Mouse (Mus musculus): ENCODE results near the gene Foxk2. TPM values are rescaled to one million over a fixed set of nuclear protein-coding genes. Genes with fewer than 3 reads are reported as not detected.
"Not testable (repeated sequence)": the region's sequence is repeated elsewhere in the genome, so short reads cannot be mapped to it uniquely, and the experiment has no call there.

Gene Foxk2
- polyA plus RNA-seq, 1 experiment from 2014 or later, result 6.5 TPM

- Histone ChIP-seq H3K36me3 (ENCODE audit: control insufficient read depth, insufficient read depth, low read length) (peaks cover 17% of the 10 kb centered on the region), H3K27ac (ENCODE audit: low read length) (no peak overlapping the region), H3K9me3 (ENCODE audit: control insufficient read depth, low read length) (no peaks in the 10 kb centered on the region), H3K27me3 (ENCODE audit: control insufficient read depth, insufficient read depth, low read depth, low read length) (no peaks in the 10 kb centered on the region), H3K4me1 (replicated peaks; ENCODE audit: control insufficient read depth, insufficient read depth, low read length) (peaks cover 2% of the 10 kb centered on the region), H3K9ac (ENCODE audit: low read length) (no peak overlapping the region), H3K4me3 (ENCODE audit: low read length) (no peak overlapping the region), H3K4me2 (ENCODE audit: low read depth, low read length) (no peak overlapping the region)
- WGBS, result 75% methylated on average over 2 of the region's 2 CpGs
- no peak for ATAC-seq (ENCODE audit: low read depth)
Observed at GRCm38 (mm10) chr11:121348166-121348565, 88.4 kb downstream of the Foxk2 start.

DNA sequence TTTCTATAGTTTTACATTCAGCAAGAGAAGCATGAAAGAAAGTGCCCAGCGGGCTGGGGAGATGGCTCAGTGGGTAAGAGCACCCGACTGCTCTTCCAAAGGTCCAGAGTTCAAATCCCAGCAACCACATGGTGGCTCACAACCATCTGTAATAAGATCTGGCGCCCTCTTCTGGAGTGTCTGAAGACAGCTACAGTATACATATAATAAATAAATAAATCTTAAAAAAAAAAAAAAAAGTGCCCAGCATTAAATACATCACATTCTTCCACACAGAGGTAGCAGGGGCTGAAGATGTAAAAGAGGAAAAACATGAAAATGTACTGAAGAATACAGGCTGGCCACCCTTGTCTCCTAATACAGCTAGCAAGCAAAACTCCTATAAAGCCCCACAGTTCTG is 88.9 kb downstream of the Foxk2 start:
- peaks cover 17% of the 10 kb centered on the region for H3K36me3 ChIP-seq (ENCODE audit: control insufficient read depth, insufficient read depth, low read length)
- not testable (repeated sequence) for H3K27me3 ChIP-seq (ENCODE audit: control insufficient read depth, insufficient read depth, low read depth, low read length); H3K4me2 ChIP-seq (ENCODE audit: low read depth, low read length); ATAC-seq (ENCODE audit: low read depth); H3K4me3 ChIP-seq (ENCODE audit: low read length); H3K9me3 ChIP-seq (ENCODE audit: control insufficient read depth, low read length); H3K27ac ChIP-seq (ENCODE audit: low read length); H3K9ac ChIP-seq (ENCODE audit: low read length); H3K4me1 ChIP-seq (replicated peaks; ENCODE audit: control insufficient read depth, insufficient read depth, low read length)
- WGBS, result 85% methylated on average over 3 of the region's 3 CpGs

DNA sequence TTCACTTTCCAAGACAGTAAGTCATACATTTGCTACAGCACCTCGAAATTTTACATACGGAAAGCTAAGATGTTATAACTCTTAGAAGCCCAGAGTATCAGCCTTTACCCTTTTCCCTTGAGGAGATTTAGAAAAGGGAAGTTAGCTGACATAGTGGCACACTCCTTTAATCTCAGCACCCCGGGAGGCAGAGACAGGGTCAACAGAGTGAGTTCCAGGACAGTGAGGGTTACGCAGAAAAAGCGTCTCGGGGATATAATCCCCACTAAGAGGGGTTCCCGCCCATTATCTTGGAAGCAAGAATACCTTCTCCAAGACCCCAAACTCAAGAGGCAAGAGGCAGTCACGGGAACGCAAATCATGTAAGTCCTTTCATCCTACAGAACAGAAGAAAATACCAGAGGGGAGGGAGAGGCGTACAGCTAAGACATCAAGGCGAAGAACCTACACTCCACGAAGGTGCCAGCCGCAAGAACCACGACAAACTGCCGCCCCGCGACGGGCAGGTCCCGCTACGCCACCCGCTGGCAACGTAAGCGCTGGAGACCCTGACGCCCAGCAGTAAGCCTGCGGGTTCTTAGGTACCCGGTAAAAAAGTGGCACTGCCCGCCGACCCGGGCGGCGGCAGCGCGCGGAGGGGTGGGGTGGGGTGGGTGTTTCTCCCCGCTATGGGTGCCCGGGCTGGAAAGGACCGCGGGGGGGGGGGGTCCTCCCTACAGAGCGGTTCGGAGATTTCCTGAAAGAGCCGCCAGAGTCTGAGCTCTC is 93.7 kb downstream of the Foxk2 start:
- WGBS, result 1% methylated on average over 39 of the region's 41 CpGs
- H3K9ac ChIP-seq (ENCODE audit: low read length), result peak overlapping the region; percentile 98
- H3K36me3 ChIP-seq (ENCODE audit: control insufficient read depth, insufficient read depth, low read length), result peaks cover 7% of the 10 kb centered on the region
- no peak; the same call in 1 of the 2 replicates for ATAC-seq (ENCODE audit: low read depth)
- H3K4me1 ChIP-seq (replicated peaks; ENCODE audit: control insufficient read depth, insufficient read depth, low read length), result peaks cover 10% of the 10 kb centered on the region
- H3K4me3 ChIP-seq (ENCODE audit: low read length), result peak overlapping the region; percentile 100
- H3K4me2 ChIP-seq (ENCODE audit: low read depth, low read length), result peak overlapping the region; percentile 82
- H3K27ac ChIP-seq (ENCODE audit: low read length), result peak overlapping the region; percentile 85
- no peaks in the 10 kb centered on the region for H3K27me3 ChIP-seq (ENCODE audit: control insufficient read depth, insufficient read depth, low read depth, low read length)
- H3K9me3 ChIP-seq (ENCODE audit: control insufficient read depth, low read length), result no peaks in the 10 kb centered on the region

- WGBS, result under 1% methylated on average over 69 of the region's 69 CpGs
Observed at GRCm38 (mm10) chr11:121354091-121354707, 94.4 kb downstream of the Foxk2 start, which contains the start of gene Wdr45b. TSS of gene Wdr45b (minus strand) at chr11:121354445.

More at GRCm38 (mm10) chr11:121354091-121354707, 94.4 kb downstream of the Foxk2 start, which contains the start of gene Wdr45b:
- ATAC-seq (ENCODE audit: low read depth), result peak; percentile 99
- no peaks in the 10 kb centered on the region for H3K27me3 ChIP-seq (ENCODE audit: control insufficient read depth, insufficient read depth, low read depth, low read length)
- H3K9ac ChIP-seq (ENCODE audit: low read length), result peak within 1 kb of the TSS; percentile 98
- H3K9me3 ChIP-seq (ENCODE audit: control insufficient read depth, low read length), result no peaks in the 10 kb centered on the region
- peaks cover 10% of the 10 kb centered on the region for H3K4me1 ChIP-seq (replicated peaks; ENCODE audit: control insufficient read depth, insufficient read depth, low read length)
- peak within 1 kb of the TSS; percentile 85 for H3K27ac ChIP-seq (ENCODE audit: low read length)
- peak within 1 kb of the TSS; percentile 100 for H3K4me3 ChIP-seq (ENCODE audit: low read length)
- peaks cover 2% of the 10 kb centered on the region; the same call in 1 of the 2 replicates for H3K36me3 ChIP-seq (ENCODE audit: control insufficient read depth, insufficient read depth, low read length)
- peak within 1 kb of the TSS; percentile 91 for H3K4me2 ChIP-seq (ENCODE audit: low read depth, low read length)

Other genes with a start within 250 kb of the Foxk2 start
- gene Cd7, start 220.6 kb upstream of the Foxk2 start, polyA plus RNA-seq (2015; fragmentation: Nextera tagmentation; extraction: Ambion mirVana), result 1.3 and 1.8 TPM in 2 replicates
- 0.15 and 0.78 TPM in 2 replicates for gene Sectm1b, start 196.4 kb upstream of the Foxk2 start, polyA plus RNA-seq (2015; fragmentation: Nextera tagmentation; extraction: Ambion mirVana)
- gene Sectm1a, start 178.8 kb upstream of the Foxk2 start, polyA plus RNA-seq (2015; fragmentation: Nextera tagmentation; extraction: Ambion mirVana), result 0.58 TPM in 1 of 2 replicates, not detected in the other
- gene Tex19.2, start 141.3 kb upstream of the Foxk2 start, polyA plus RNA-seq (2015; fragmentation: Nextera tagmentation; extraction: Ambion mirVana), result not detected in 2 replicates
- gene Tex19.1, start 113.8 kb upstream of the Foxk2 start, polyA plus RNA-seq (2015; fragmentation: Nextera tagmentation; extraction: Ambion mirVana), result not detected in 2 replicates
- not detected in 2 replicates for gene Uts2r, start 99.7 kb upstream of the Foxk2 start, polyA plus RNA-seq (2015; fragmentation: Nextera tagmentation; extraction: Ambion mirVana)
- 7.1 and 8.9 TPM in 2 replicates for gene Hexdc, start 55.6 kb upstream of the Foxk2 start, polyA plus RNA-seq (2015; fragmentation: Nextera tagmentation; extraction: Ambion mirVana)
- 24.5 and 27.8 TPM in 2 replicates for gene Ogfod3, start 55.3 kb upstream of the Foxk2 start, polyA plus RNA-seq (2015; fragmentation: Nextera tagmentation; extraction: Ambion mirVana)
- gene Cybc1, start 30.7 kb upstream of the Foxk2 start, polyA plus RNA-seq (2015; fragmentation: Nextera tagmentation; extraction: Ambion mirVana), result 37.4 and 42.5 TPM in 2 replicates
- gene Narf, start 22.7 kb upstream of the Foxk2 start, polyA plus RNA-seq (2015; fragmentation: Nextera tagmentation; extraction: Ambion mirVana), result 53.6 and 55.8 TPM in 2 replicates
- 94.8 and 98.7 TPM in 2 replicates for gene Wdr45b, start 94.5 kb downstream of the Foxk2 start, polyA plus RNA-seq (2015; fragmentation: Nextera tagmentation; extraction: Ambion mirVana)
- gene Rab40b, start 128.3 kb downstream of the Foxk2 start, polyA plus RNA-seq (2015; fragmentation: Nextera tagmentation; extraction: Ambion mirVana), result 6.0 and 7.1 TPM in 2 replicates
- 6.7 and 9.3 TPM in 2 replicates for gene Fn3krp, start 161.4 kb downstream of the Foxk2 start, polyA plus RNA-seq (2015; fragmentation: Nextera tagmentation; extraction: Ambion mirVana)
- gene Fn3k, start 174.9 kb downstream of the Foxk2 start, polyA plus RNA-seq (2015; fragmentation: Nextera tagmentation; extraction: Ambion mirVana), result 0.60 and 1.3 TPM in 2 replicates
- 31.6 and 35.6 TPM in 2 replicates for gene Tbcd, start 192.0 kb downstream of the Foxk2 start, polyA plus RNA-seq (2015; fragmentation: Nextera tagmentation; extraction: Ambion mirVana)

All from lung, embryonic 16.5 days (tissue).